Mouse (Mus musculus): ENCODE measurements around the gene Iyd.

GRCm38 (mm10) chr10:3524513-3524912 is 15.5 kb upstream of the Iyd start:
- TF ChIP-seq CTCF (conservative IDR thresholded peaks at IDR 0.05; ENCODE audit: low read length) = no peak
- TF ChIP-seq NANOG (IDR thresholded peaks at IDR 0.05; ENCODE audit: borderline replicate concordance, low read length) = no peak
- TF ChIP-seq POU5F1 (IDR thresholded peaks at IDR 0.05; ENCODE audit: borderline replicate concordance, low read length) = no peak

All from E14TG2a.4 (cell line).